Mouse (Mus musculus) mesoderm, embryonic 11.5 days (tissue): ENCODE measurements around the gene Fau.
A peak's percentile ranks its signal among the peaks of the same experiment; 100 is the strongest.

Source experiments
- DNase-seq: peaks from one replicate; pipeline ENCODE4 v3.0.0-alpha.2; 2012; ENCODE audit warnings: low read depth, low spot score

The Fau gene

DNA sequence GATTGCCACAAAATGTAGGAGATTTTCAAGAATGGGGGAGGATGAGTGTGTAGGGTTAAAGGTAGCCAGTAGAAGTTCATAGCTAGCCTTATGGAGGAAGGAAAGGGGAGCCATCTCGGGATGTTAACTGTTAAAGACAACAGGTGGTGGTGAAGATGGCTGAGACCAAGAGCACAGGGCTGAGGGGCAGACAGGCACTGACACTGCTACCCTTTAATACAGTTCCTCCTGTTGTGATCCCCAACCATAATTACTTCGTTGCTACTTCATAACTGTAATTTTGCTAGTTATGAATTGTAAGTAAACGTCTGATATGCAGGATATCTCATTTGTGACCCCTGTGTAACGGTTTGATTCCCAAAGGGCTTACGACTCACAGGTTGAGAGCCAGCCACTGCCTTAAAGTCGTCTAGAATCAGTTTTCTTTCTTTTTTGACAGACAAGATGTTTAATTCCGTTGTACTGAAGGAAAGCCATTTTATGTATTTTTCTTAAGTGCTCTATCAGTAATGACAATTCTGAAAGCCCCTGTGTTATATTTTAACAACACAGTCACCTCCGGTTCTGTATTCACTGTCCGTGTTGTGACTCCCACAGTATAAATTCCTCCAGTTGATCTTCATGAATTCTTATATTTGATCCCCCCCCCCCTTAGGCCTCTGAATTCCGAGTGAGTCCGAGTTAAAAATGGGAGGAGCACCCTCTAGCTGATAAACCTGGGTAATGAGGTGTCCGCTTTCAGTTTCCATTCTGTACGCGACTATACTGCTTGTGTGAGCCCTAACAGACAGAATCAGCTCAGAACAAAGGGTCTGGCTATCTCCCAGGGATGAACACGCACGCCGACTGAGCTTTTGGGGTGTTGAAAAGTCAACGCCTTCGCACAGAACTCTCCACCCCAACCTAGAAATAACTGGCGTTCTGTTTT is 12.0 kb upstream of the Fau start:
- no peak for DNase-seq

GRCm38 (mm10) chr19:6046294-6047153 is 11.1 kb upstream of the Fau start, which contains the start of gene Syvn1:
TSS of gene Syvn1 (plus strand) at chr19:6046576.
- DNase-seq: peak; percentile 96

DNA sequence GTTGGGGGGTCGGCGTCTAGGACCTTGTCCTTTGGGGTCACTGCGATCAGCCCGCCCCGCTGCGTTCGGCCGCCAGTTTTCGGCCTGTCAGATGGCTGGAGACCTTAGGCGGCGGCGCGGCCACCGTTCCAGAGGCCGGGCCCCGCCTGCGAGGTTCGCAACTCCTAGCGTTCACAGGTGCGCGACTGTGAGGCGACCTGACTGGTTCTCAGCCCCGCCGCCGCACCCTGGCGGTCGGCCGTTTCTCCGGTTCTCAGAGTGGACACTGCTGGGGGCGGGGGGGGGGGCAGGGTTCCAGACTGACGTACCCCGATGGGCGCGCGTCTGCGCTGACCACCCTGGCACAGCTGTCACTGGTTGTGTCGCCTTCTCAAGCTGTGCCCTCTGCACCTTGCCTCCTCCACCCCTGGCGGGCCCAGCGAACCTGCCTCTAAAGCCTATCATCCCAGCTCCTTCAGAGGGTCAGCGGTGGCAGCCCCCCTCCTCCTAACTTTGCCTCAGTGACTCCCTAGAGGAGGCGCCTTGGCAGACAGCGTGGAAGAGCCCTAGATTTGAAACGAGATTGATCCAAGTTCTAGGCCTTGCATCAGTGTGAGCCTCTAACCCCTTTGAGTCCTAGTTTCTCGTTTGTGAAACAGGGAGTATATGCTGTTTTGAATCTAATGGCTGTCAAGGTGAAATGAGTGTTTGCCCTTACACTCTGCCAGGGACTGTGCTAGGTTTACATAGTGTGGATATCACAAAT is 10.3 kb upstream of the Fau start:
- DNase-seq: no peak

DNA sequence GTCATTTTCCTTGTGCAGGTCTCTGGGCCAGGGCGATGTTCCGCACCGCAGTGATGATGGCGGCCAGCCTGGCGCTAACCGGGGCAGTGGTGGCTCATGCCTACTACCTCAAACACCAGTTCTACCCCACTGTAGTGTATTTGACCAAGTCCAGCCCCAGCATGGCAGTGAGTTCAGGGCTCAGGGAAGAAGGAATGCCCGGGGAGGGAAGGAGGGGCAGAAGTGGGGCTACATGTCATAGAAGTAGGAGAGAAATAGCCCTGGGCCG is 9.8 kb upstream of the Fau start:
- no peak for DNase-seq

- DNase-seq: no peak
Observed at GRCm38 (mm10) chr19:6048681-6049410, 8.8 kb upstream of the Fau start.

- no peak for DNase-seq
Observed at GRCm38 (mm10) chr19:6052516-6052915, 5.1 kb upstream of the Fau start.

GRCm38 (mm10) chr19:6054296-6054695 is 3.3 kb upstream of the Fau start:
- no peak for DNase-seq

GRCm38 (mm10) chr19:6056696-6057095 is 948 bp upstream of the Fau start:
- no peak for DNase-seq

DNA sequence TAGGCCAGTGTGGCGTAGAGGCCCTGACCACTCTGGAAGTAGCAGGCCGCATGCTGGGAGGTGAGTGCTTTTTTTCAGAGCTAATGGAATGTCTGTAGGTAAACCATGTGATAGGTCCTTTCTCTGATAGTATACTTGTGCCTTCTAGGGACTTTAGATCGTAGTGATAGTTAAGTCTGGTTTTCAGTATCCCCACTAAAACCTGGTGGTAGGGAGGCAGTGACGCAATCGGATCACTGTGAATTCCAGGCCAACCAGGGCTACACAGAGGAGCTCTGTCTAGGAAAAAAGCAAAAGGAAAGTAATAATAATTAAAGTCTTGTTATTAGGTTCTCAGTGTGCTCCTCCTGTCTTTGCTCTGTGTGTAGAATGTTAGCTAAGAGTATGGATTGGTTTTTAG is 869 bp downstream of the Fau start:
- no peak for DNase-seq

GRCm38 (mm10) chr19:6058966-6059365 is 1.3 kb downstream of the Fau start:
- no peak for DNase-seq

DNA sequence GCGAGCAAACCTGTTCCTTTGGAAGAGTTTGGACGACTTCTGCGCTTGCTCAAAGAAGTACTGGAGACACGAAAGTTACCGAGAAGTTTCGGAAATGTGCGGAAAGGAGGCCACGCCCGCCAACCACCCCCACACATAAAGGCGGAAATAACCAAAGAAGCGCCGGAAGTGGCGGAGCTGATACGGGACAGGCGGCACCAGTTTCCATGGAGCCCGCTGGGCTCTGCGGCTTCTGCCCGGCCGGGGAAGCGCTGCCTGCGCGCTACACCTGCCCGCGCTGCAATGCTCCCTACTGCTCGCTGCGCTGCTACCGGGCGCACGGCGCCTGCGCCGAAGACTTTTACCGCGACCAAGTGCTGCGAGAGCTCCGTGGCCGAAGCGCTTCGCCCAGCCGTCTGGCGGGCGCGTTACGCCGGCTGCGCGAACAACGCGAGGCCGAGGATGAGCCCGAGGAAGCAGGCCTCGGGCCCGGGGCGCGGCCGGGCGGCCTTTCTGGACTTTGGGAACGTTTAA is 3.4 kb downstream of the Fau start, which contains the start of gene Znhit2:
Znhit2 (plus strand) TSS at position 172 of the 513 bp plus-strand sequence.
- peak; percentile 94 for DNase-seq

- DNase-seq: peak; percentile 54
Observed at GRCm38 (mm10) chr19:6061641-6062302, 4.1 kb downstream of the Fau start.

GRCm38 (mm10) chr19:6062418-6062817 is 4.8 kb downstream of the Fau start:
- DNase-seq: no peak

DNA sequence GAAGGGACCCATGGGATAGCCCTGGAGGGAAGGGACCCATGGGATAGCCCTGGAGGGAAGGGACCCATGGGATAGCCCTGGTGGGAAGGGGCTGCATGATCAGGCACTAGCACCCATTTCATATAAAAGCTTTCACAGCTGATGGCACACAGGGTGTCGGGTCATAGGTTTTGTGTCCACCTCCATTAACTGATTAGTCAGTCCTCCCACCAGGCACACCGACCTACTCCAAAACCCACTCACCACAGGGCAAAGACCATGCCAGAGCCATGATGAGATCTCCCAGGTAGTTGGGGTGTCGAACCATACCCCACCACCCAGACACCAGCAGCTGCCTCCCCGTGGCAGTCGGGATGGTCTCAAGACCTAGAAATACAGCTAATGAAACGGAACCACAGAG is 5.4 kb downstream of the Fau start:
- DNase-seq: no peak

GRCm38 (mm10) chr19:6066571-6066970 is 8.9 kb downstream of the Fau start:
- DNase-seq: no peak

DNA sequence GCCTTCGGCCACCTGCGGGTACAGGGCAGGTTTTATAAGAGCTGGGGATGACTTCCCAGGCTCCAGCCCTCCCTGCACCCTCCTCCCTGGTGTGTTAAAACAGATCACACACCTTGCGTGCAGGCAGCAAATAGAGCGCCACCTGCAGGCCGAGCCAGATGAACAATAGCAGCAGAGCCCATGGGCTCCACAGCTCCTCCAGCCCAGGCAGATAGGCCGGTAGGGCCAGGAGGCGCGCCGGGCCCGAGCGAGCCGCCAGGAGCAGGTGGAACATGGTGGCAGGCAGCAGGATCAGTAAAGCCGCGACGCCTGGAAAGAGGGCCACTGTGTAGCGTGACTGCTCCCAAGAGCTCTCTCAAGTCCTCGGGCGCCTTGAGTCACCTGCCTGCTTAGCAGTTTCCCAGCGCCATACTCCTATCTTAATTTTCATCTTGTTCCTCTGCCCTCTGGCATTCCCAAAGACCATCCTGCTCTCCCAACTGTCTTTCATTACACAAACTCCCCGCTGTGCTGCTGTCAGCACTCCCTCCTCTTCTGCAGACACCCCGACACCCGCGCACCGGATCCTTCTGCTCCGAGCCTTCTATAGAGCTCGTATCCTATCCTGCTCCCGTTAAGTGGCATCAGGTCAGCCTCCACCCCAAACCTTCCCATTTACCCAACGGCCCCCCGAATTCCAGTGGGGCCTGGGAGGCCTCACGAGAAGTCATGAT is 9.5 kb downstream of the Fau start:
- DNase-seq: peak; percentile 89

DNA sequence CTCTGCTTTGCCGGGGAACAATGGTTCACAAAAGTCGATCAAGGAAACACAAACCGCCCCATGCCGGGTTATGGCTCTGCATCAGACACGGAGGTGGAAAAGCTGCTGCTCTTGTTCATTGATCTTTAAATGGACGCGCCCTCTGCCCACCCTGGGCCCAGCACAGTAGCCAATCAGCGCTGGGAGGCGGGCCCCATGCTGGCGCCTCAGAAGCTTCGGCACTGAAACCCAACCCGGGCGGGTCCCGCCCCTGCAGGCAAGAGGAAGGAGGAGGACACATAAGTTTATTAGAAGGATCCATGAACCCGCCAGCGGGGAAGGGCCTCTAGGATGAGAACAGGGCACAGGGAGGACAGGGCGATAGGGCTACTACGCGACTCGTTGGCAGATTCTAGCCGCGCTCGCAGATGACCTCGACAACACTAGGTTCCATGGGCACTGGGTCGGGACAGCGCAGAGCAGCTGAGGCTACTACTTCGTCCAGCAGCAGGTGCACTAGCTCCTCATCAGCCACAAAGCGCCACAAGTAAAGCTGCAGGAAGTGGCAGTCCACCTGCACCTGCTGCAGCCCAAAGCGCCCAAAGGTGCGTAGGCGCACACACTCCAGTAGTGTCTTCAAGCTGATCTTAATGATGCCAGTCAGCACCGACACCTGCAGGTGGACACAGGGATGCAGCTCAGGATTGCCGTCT is 10.2 kb downstream of the Fau start, which contains the start of gene Tm7sf2:
Tm7sf2 (minus strand) TSS at position 650 of the 692 bp plus-strand sequence.
- DNase-seq: peak; percentile 94

GRCm38 (mm10) chr19:6068951-6069350 is 11.3 kb downstream of the Fau start:
- no peak for DNase-seq

GRCm38 (mm10) chr19:6069851-6070250 is 12.2 kb downstream of the Fau start:
- DNase-seq: no peak
